Mouse (Mus musculus) liver, embryonic 14.5 days (tissue): ENCODE measurements around the gene Mthfd1.

Experiments
- CTCF ChIP-seq: IDR thresholded peaks from 2 replicates; pipeline ENCODE4 v1.5.1; 2016; ENCODE audit warnings: antibody characterized with exemption, low read depth, control low read depth
- EP300 ChIP-seq: IDR thresholded peaks from 2 replicates; pipeline ENCODE4 v1.6.1; 2016; ENCODE audit warnings: antibody characterized with exemption, low read depth

DNA sequence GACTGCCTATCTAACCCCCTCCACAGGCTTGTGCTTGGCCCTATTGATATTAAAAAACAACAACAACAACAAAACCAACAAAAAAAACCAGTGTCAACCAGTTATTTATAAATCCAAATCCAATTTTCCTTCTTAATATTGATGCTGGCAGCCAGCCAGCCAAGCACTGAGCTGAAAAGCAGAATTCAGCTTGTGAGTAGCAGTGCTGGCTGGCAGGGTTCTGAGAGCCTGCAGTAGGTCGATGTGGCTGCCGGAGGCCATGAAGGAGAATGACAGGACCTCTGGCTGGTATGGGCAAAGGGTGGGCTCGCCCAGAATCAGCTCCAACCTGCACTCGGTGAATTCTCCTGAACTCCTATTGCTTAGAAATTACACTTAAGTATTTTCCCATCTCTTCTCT is 49.1 kb downstream of the Mthfd1 start:
- TF ChIP-seq CTCF, result no peak
- no peak for TF ChIP-seq EP300
